Mouse (Mus musculus): ENCODE measurements at regions not wholly inside any gene's neighbourhood (a gene's known extent, or its start where the extent isn't known, plus 50 kb on each side); places are given as distances from the start of the nearest gene placed in this dataset.

DNA sequence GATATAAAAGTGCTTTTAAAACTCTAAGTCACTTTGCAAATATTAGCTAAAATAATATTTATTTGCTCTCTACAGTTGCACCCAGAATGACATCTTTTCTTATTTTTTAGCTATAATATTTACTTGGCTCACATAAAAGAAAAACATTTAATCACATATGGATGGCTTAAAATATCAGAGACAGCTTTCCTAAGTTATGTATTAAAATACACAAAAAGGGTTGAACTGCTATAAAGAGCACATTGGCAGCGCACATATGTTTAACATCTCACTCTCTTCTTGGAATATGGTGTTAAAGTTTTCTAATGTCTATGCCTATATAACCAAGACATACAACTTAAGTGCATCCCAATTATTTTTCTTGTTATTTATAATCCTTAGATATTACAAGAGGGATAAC lies 348.0 kb upstream of the Thbs1 start:
- no peaks in the 10 kb centered on the region for H3K9me3 ChIP-seq (ENCODE audit: control insufficient read depth, low read length)
- TF ChIP-seq TAL1 (IDR thresholded peaks at IDR 0.05; ENCODE audit: low read length) (no peak), GATA1 (IDR thresholded peaks at IDR 0.05; ENCODE audit: low read length) (no peak)
- H3K4me1 ChIP-seq (ENCODE audit: control insufficient read depth) = no peaks in the 10 kb centered on the region
- H3K4me3 ChIP-seq (replicated peaks) = no peak overlapping the region
- no peaks in the 10 kb centered on the region for H3K27me3 ChIP-seq (ENCODE audit: control insufficient read depth)
- no peaks in the 10 kb centered on the region for H3K36me3 ChIP-seq (ENCODE audit: control insufficient read depth)

GRCm38 (mm10) chr2:117765572-117765971 lies 346.1 kb upstream of the Thbs1 start:
- TF ChIP-seq TAL1 (IDR thresholded peaks at IDR 0.05; ENCODE audit: low read length) = no peak
- no peak for TF ChIP-seq GATA1 (IDR thresholded peaks at IDR 0.05; ENCODE audit: low read length)
- Histone ChIP-seq H3K36me3 (ENCODE audit: control insufficient read depth) (no peaks in the 10 kb centered on the region), H3K4me1 (ENCODE audit: control insufficient read depth) (no peaks in the 10 kb centered on the region), H3K9me3 (ENCODE audit: control insufficient read depth, low read length) (no peaks in the 10 kb centered on the region), H3K4me3 (replicated peaks) (no peak overlapping the region), H3K27me3 (ENCODE audit: control insufficient read depth) (no peaks in the 10 kb centered on the region)

- H3K36me3 ChIP-seq (ENCODE audit: control insufficient read depth) = no peaks in the 10 kb centered on the region
- no peaks in the 10 kb centered on the region for H3K4me1 ChIP-seq (ENCODE audit: control insufficient read depth)
- no peak for TF ChIP-seq GATA1 (IDR thresholded peaks at IDR 0.05; ENCODE audit: low read length)
- TF ChIP-seq TAL1 (IDR thresholded peaks at IDR 0.05; ENCODE audit: low read length) = no peak
- H3K27me3 ChIP-seq (ENCODE audit: control insufficient read depth) = no peaks in the 10 kb centered on the region
- H3K4me3 ChIP-seq (replicated peaks) = no peak overlapping the region
- H3K9me3 ChIP-seq (ENCODE audit: control insufficient read depth, low read length) = no peaks in the 10 kb centered on the region
These were observed 345.2 kb upstream of the Thbs1 start for GRCm38 (mm10) chr2:117766450-117766849.

DNA sequence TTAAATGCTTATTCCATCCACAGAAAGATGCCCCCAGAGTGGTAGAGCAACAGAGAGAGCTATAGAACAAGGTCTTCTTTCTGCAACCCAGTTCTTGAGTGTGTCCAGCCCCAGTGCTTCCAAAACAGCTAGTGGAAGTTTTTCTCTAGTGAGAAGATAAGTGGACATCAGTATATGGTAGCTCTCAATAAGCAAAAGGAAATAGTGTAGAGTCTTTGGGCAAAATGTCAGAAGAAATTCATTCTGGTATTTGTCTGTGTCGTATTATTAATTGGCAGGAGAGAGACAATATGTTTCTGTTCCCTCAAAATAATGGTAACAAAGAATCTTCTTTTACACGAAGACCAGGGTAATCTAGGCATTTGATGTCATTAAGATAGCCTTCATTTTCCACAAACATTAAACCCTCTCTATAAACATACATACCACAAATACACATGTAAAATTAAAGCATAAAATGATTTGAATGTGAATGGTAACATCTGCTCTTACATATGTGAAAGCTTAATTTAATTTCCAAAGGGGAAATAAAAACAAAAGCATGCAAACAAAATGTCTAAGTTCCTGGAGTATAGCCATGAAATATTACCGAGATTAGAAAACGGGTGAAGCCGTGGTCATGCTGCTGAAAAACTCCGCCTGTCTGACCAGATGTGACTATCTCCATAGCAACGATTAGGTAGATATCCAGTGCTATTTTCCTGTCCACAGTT lies 342.1 kb upstream of the Thbs1 start:
- H3K9me3 ChIP-seq (ENCODE audit: control insufficient read depth, low read length) = no peaks in the 10 kb centered on the region; the same call in 1 of the 2 replicates
- no peaks in the 10 kb centered on the region for H3K4me1 ChIP-seq (ENCODE audit: control insufficient read depth)
- no peak for TF ChIP-seq TAL1 (IDR thresholded peaks at IDR 0.05; ENCODE audit: low read length)
- no peak for TF ChIP-seq GATA1 (IDR thresholded peaks at IDR 0.05; ENCODE audit: low read length)
- no peaks in the 10 kb centered on the region for H3K27me3 ChIP-seq (ENCODE audit: control insufficient read depth)
- no peak overlapping the region for H3K4me3 ChIP-seq (replicated peaks)
- H3K36me3 ChIP-seq (ENCODE audit: control insufficient read depth) = no peaks in the 10 kb centered on the region

DNA sequence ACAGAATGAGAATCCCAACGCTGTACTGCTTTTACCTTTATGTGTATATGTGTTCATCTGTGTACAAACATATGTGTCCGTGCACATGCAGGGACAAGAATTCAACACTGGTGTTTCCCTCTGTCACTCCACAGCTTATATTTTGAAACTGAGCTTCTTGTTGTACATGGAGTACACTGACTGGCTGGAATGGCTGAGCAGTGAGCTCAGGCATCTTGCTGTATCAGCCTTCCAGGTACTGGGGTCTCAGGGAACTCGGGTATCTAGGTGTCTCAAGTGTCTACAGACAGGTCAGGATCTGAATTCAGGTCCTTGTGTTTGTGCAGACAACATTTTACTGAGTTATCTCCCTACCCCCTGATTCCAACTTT lies 341.6 kb upstream of the Thbs1 start:
- Histone ChIP-seq H3K9me3 (ENCODE audit: control insufficient read depth, low read length) (no peaks in the 10 kb centered on the region; the same call in 1 of the 2 replicates), H3K27me3 (ENCODE audit: control insufficient read depth) (no peaks in the 10 kb centered on the region), H3K4me3 (replicated peaks) (no peak overlapping the region), H3K36me3 (ENCODE audit: control insufficient read depth) (no peaks in the 10 kb centered on the region), H3K4me1 (ENCODE audit: control insufficient read depth) (no peaks in the 10 kb centered on the region)
- TF ChIP-seq GATA1 (IDR thresholded peaks at IDR 0.05; ENCODE audit: low read length) = no peak

GRCm38 (mm10) chr2:117780287-117780686 lies 331.4 kb upstream of the Thbs1 start:
- Histone ChIP-seq H3K4me3 (replicated peaks) (no peak overlapping the region), H3K4me1 (ENCODE audit: control insufficient read depth) (no peaks in the 10 kb centered on the region)
- TF ChIP-seq GATA1 (IDR thresholded peaks at IDR 0.05; ENCODE audit: low read length) = no peak
- peak; percentile 28; the same call in 1 of the 3 replicates for TF ChIP-seq TAL1 (IDR thresholded peaks at IDR 0.05; ENCODE audit: low read length)

GRCm38 (mm10) chr2:117780816-117781215 lies 330.9 kb upstream of the Thbs1 start:
- H3K27me3 ChIP-seq (ENCODE audit: control insufficient read depth) = no peaks in the 10 kb centered on the region
- H3K9me3 ChIP-seq (ENCODE audit: control insufficient read depth, low read length) = no peaks in the 10 kb centered on the region
- TF ChIP-seq GATA1 (IDR thresholded peaks at IDR 0.05; ENCODE audit: low read length) (no peak), TAL1 (IDR thresholded peaks at IDR 0.05; ENCODE audit: low read length) (no peak)
- H3K36me3 ChIP-seq (ENCODE audit: control insufficient read depth) = no peaks in the 10 kb centered on the region
- H3K4me3 ChIP-seq (replicated peaks) = no peak overlapping the region
- no peaks in the 10 kb centered on the region for H3K4me1 ChIP-seq (ENCODE audit: control insufficient read depth)

More at GRCm38 (mm10) chr2:117780287-117780686, 331.4 kb upstream of the Thbs1 start:
- H3K27me3 ChIP-seq (ENCODE audit: control insufficient read depth) = no peaks in the 10 kb centered on the region
- no peaks in the 10 kb centered on the region for H3K36me3 ChIP-seq (ENCODE audit: control insufficient read depth)
- no peaks in the 10 kb centered on the region for H3K9me3 ChIP-seq (ENCODE audit: control insufficient read depth, low read length)

- TF ChIP-seq GATA1 (IDR thresholded peaks at IDR 0.05; ENCODE audit: low read length) (no peak), TAL1 (IDR thresholded peaks at IDR 0.05; ENCODE audit: low read length) (no peak)
- H3K4me3 ChIP-seq (replicated peaks) = no peak overlapping the region
- H3K27me3 ChIP-seq (ENCODE audit: control insufficient read depth) = no peaks in the 10 kb centered on the region
- H3K4me1 ChIP-seq (ENCODE audit: control insufficient read depth) = no peaks in the 10 kb centered on the region
- H3K36me3 ChIP-seq (ENCODE audit: control insufficient read depth) = no peaks in the 10 kb centered on the region
- no peaks in the 10 kb centered on the region for H3K9me3 ChIP-seq (ENCODE audit: control insufficient read depth, low read length)
These were observed 324.4 kb upstream of the Thbs1 start for GRCm38 (mm10) chr2:117787321-117787720.

- TF ChIP-seq GATA1 (IDR thresholded peaks at IDR 0.05; ENCODE audit: low read length) (no peak), TAL1 (IDR thresholded peaks at IDR 0.05; ENCODE audit: low read length) (no peak)
- Histone ChIP-seq H3K27me3 (ENCODE audit: control insufficient read depth) (no peaks in the 10 kb centered on the region), H3K36me3 (ENCODE audit: control insufficient read depth) (no peaks in the 10 kb centered on the region), H3K4me3 (replicated peaks) (no peak overlapping the region), H3K4me1 (ENCODE audit: control insufficient read depth) (no peaks in the 10 kb centered on the region), H3K9me3 (ENCODE audit: control insufficient read depth, low read length) (no peaks in the 10 kb centered on the region)
These were observed 317.4 kb upstream of the Thbs1 start for GRCm38 (mm10) chr2:117794285-117794684.

Measured in erythroblast, embryonic 14.5 days (primary cell).